Mouse (Mus musculus) intestine, embryonic 14.5 days (tissue): ENCODE results near the gene Cux1. TPM values are rescaled to one million over a fixed set of nuclear protein-coding genes. Genes with fewer than 3 reads are reported as not detected.
A peak's percentile ranks its signal among the peaks of the same experiment; 100 is the strongest.

ENCODE experiments used
- ATAC-seq: fragments of 200-750 bp; cut with Nextera tagmentation; replicated peaks from 2 replicates; pipeline ENCODE4 v1.8.0; 2017; ENCODE audit warnings: low read depth, moderate number of reproducible peaks, moderate TSS enrichment, moderate library complexity; ENCODE audit not compliant: low FRiP score, low TSS enrichment
- DNase-seq: peaks from one replicate; pipeline ENCODE4 v3.0.0-alpha.2; 2018; ENCODE audit warnings: low spot score
- H3K27ac ChIP-seq: fragments of 300-500 bp; sonication (generic); 2 replicates; pipeline ENCODE4 v1.5.1; 2014; ENCODE audit warnings: low read depth, mild to moderate bottlenecking, control low read depth
- H3K27me3 ChIP-seq: fragments of 300-500 bp; sonication (generic); replicated peaks from 2 replicates; pipeline ENCODE4 v1.6.1; 2014; ENCODE audit warnings: low read length, control low read depth; ENCODE audit not compliant: control insufficient read depth, insufficient read depth
- H3K36me3 ChIP-seq: fragments of 300-500 bp; sonication (generic); 2 replicates; pipeline ENCODE4 v1.6.1; 2014; ENCODE audit warnings: low read length, control low read depth; ENCODE audit not compliant: control insufficient read depth, insufficient read depth
- H3K4me1 ChIP-seq: fragments of 300-500 bp; sonication (generic); replicated peaks from 2 replicates; pipeline ENCODE4 v1.6.1; 2014; ENCODE audit warnings: low read length, control low read depth, mixed read lengths; ENCODE audit not compliant: control insufficient read depth, insufficient read depth
- H3K4me2 ChIP-seq: fragments of 300-500 bp; sonication (generic); 2 replicates; pipeline ENCODE4 v1.6.1; 2014; ENCODE audit warnings: low read length
- H3K4me3 ChIP-seq: fragments of 300-500 bp; sonication (generic); 2 replicates; pipeline ENCODE4 v1.5.1; 2014; ENCODE audit warnings: low read depth, low read length, control low read depth, mixed read lengths
- H3K9ac ChIP-seq: fragments of 300-500 bp; sonication (generic); 2 replicates; pipeline ENCODE4 v1.6.1; 2014; ENCODE audit warnings: mild to moderate bottlenecking, low read length
- H3K9me3 ChIP-seq: fragments of 300-500 bp; sonication (generic); 2 replicates; pipeline ENCODE4 v1.6.1; 2016; ENCODE audit warnings: low read length, control low read depth; ENCODE audit not compliant: control insufficient read depth
- WGBS: fragments of 180-500 bp; shearing (Covaris S2); extraction: QIAGEN DNeasy Blood & Tissue Kit; methylation state at CpG from one replicate; pipeline ENCODE4 v1.1.7; 2014; 5-methylcytosine and 5-hydroxymethylcytosine counted together
- polyA plus RNA-seq: library from polyadenylated mRNA; unstranded; fragments of >200 nt; fragmentation: Nextera tagmentation; extraction: Ambion mirVana; gene quantifications from 2 replicates; pipeline ENCODE4 v1.2.1, GENCODE M21; 2014

Gene Cux1
- polyA plus RNA-seq, 1 experiment from 2014 or later = 72.7 TPM

GRCm38 (mm10) chr5:136563996-136564395, 3.3 kb downstream of the Cux1 start:
- Histone ChIP-seq H3K4me1 (peaks cover 30% of the 10 kb centered on the region), H3K9me3 (no peaks in the 10 kb centered on the region), H3K4me3 (no peak overlapping the region), H3K27ac (no peak overlapping the region), H3K27me3 (no peaks in the 10 kb centered on the region), H3K4me2 (no peak overlapping the region), H3K9ac (no peak overlapping the region), H3K36me3 (no peaks in the 10 kb centered on the region)
- DNase-seq (no peak), ATAC-seq (no peak)
- 59% methylated on average over 3 of the region's 3 CpGs for WGBS

DNA sequence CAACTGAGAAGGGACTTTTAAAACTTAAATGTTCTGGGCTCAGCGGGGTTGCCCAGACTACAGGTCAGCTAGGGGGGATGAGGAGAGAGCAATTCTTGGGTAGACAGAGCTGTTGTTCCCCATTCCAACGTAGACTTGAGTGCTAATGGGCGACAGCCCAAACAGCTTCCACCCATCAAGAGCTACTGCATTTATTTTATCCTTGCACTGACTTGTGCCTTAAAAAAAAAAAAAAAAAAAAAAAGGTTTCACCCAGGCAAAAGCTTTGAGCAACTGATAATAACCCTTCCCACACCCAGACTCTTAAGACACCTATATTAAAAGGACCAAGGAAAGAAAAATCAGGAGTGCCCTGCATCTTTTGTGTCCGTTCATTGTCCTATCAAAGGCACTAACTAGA, 4.2 kb downstream of the Cux1 start:
- no peaks in the 10 kb centered on the region for H3K27me3 ChIP-seq
- no peak overlapping the region for H3K9ac ChIP-seq
- H3K4me3 ChIP-seq = no peak overlapping the region
- H3K27ac ChIP-seq = no peak overlapping the region
- no peak for DNase-seq
- no peak for ATAC-seq
- H3K4me2 ChIP-seq = no peak overlapping the region
- no peaks in the 10 kb centered on the region for H3K36me3 ChIP-seq
- H3K4me1 ChIP-seq = peaks cover 29% of the 10 kb centered on the region
- H3K9me3 ChIP-seq = no peaks in the 10 kb centered on the region
- 75% methylated on average over 4 of the region's 4 CpGs for WGBS

DNA sequence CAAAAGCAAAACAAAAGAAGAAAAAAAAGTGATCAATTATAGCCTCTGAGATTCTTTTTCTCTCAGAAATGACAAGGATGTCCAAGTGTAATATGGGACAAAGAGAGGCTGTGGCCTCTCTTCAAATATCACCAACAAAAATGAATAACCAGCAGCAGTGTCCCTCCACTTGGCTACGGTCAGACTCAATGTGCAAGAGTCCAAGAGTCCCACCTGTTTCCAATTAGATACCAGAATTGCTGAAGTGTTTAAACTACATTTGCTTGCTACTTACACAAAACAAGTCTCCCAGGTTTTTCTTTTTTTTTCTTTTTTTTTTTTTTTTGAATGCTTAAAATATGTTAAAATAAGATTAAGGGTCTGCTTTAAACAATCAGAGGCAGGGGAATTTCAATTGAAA, 5.1 kb downstream of the Cux1 start:
- Histone ChIP-seq H3K9ac (no peak overlapping the region), H3K4me1 (peaks cover 31% of the 10 kb centered on the region), H3K9me3 (no peaks in the 10 kb centered on the region), H3K36me3 (no peaks in the 10 kb centered on the region), H3K27me3 (no peaks in the 10 kb centered on the region), H3K4me2 (no peak overlapping the region), H3K4me3 (no peak overlapping the region), H3K27ac (no peak overlapping the region)
- no peak for DNase-seq
- WGBS = 57% methylated on average over 1 of the region's 1 CpGs
- ATAC-seq = no peak

- 94% methylated on average over 1 of the region's 1 CpGs for WGBS
- Histone ChIP-seq H3K9ac (no peak overlapping the region), H3K27me3 (no peaks in the 10 kb centered on the region), H3K9me3 (no peaks in the 10 kb centered on the region), H3K4me3 (no peak overlapping the region), H3K36me3 (no peaks in the 10 kb centered on the region), H3K27ac (no peak overlapping the region), H3K4me2 (no peak overlapping the region), H3K4me1 (peaks cover 36% of the 10 kb centered on the region)
- no peak for DNase-seq
- ATAC-seq = no peak
Observed at GRCm38 (mm10) chr5:136561641-136562040, 5.6 kb downstream of the Cux1 start.

GRCm38 (mm10) chr5:136560656-136561055, 6.6 kb downstream of the Cux1 start:
- no peaks in the 10 kb centered on the region for H3K27me3 ChIP-seq
- H3K9ac ChIP-seq = no peak overlapping the region
- 55% methylated on average over 7 of the region's 7 CpGs for WGBS
- no peak for ATAC-seq
- H3K4me1 ChIP-seq = peaks cover 46% of the 10 kb centered on the region
- DNase-seq = no peak
- H3K9me3 ChIP-seq = no peaks in the 10 kb centered on the region
- no peaks in the 10 kb centered on the region for H3K36me3 ChIP-seq
- no peak overlapping the region for H3K4me2 ChIP-seq
- H3K4me3 ChIP-seq = no peak overlapping the region
- H3K27ac ChIP-seq = no peak overlapping the region

- Histone ChIP-seq H3K4me1 (peaks cover 43% of the 10 kb centered on the region), H3K36me3 (no peaks in the 10 kb centered on the region), H3K4me2 (no peak overlapping the region), H3K27ac (no peak overlapping the region), H3K9ac (no peak overlapping the region), H3K27me3 (no peaks in the 10 kb centered on the region), H3K4me3 (no peak overlapping the region), H3K9me3 (no peaks in the 10 kb centered on the region)
- 65% methylated on average over 4 of the region's 4 CpGs for WGBS
- ATAC-seq (no peak), DNase-seq (no peak)
Observed at GRCm38 (mm10) chr5:136557446-136557845, 9.8 kb downstream of the Cux1 start.

DNA sequence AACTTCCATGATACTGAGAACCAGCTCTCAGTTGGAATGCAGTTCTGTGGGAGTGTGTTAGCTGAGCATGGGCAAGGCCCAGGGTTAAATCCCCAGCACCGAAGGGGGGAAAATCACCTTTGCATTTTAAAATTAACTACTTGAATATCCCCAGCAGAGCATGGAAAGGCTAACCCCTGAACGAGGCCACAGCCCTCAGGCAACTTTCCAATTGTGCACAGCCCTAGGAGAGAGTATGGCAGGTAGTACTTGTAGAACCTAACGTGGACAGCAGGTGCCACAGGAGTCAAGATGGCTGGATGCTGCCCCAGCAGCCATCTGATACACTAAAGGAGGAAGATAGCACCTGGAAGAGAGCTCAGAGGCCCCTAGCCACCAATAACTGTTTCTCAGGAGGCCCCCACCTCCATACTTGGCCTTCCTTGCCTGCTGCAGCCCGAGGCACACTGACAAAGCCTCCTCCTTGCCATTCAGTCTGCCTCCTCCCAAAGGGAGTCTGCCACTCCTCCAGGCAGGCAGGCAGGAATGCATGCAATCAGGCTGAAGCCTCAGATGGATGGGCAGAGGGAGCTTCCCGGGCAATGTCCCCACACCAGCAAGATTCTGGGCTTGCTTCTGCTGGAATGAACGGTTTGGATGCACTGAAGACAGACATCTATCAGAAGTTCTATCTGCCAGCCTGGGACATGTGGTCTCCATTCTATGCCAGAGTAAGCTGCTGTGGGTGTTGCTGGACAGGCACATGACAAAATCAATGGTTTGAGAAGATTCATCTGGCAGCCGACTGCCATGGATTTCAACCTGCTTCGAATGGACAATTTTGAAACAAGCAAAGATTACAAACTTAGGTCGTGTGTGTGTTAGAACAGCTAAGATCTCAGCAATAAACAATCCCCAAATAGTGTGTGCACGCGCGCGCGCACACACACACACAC, 10.7 kb downstream of the Cux1 start:
- Histone ChIP-seq H3K4me2 (no peak overlapping the region), H3K9ac (no peak overlapping the region), H3K4me3 (no peak overlapping the region), H3K4me1 (peaks cover 44% of the 10 kb centered on the region), H3K36me3 (no peaks in the 10 kb centered on the region), H3K27ac (no peak overlapping the region), H3K9me3 (no peaks in the 10 kb centered on the region), H3K27me3 (no peaks in the 10 kb centered on the region)
- ATAC-seq (no peak), DNase-seq (no peak)
- WGBS = 79% methylated on average over 14 of the region's 14 CpGs

GRCm38 (mm10) chr5:136555703-136556102, 11.6 kb downstream of the Cux1 start:
- peak; percentile 73 for DNase-seq

GRCm38 (mm10) chr5:136552832-136553231, 14.5 kb downstream of the Cux1 start:
- no peaks in the 10 kb centered on the region for H3K36me3 ChIP-seq
- H3K27ac ChIP-seq = no peak overlapping the region
- ATAC-seq = no peak
- no peaks in the 10 kb centered on the region for H3K9me3 ChIP-seq
- H3K27me3 ChIP-seq = no peaks in the 10 kb centered on the region
- H3K4me3 ChIP-seq = no peak overlapping the region
- no peak overlapping the region for H3K4me2 ChIP-seq
- no peak for DNase-seq
- H3K4me1 ChIP-seq = peaks cover 46% of the 10 kb centered on the region
- no peak overlapping the region for H3K9ac ChIP-seq

More at GRCm38 (mm10) chr5:136555703-136556102, 11.6 kb downstream of the Cux1 start:
- H3K9ac ChIP-seq = no peak overlapping the region
- no peaks in the 10 kb centered on the region for H3K36me3 ChIP-seq
- no peaks in the 10 kb centered on the region for H3K27me3 ChIP-seq
- no peak overlapping the region; the same call in 1 of the 2 replicates for H3K27ac ChIP-seq
- 0 out of 2 replicates have a peak overlapping the region, but pooled peaks have one; percentile 4 for H3K4me2 ChIP-seq
- H3K9me3 ChIP-seq = no peaks in the 10 kb centered on the region
- no peak for ATAC-seq
- H3K4me1 ChIP-seq = peaks cover 47% of the 10 kb centered on the region
- WGBS = 11% methylated on average over 5 of the region's 5 CpGs
- no peak overlapping the region for H3K4me3 ChIP-seq
